Mouse (Mus musculus) cortical plate, adult 2 months (tissue): Measurements from ENCODE around the gene Rab37.

Experiments used
- CTCF ChIP-seq: fragments of 200-500 bp; IDR thresholded peaks from 2 replicates; pipeline ENCODE4 v1.5.1; 2011; ENCODE audit warnings: mild to moderate bottlenecking, control low read depth, low read length; ENCODE audit not compliant: insufficient read depth; ENCODE audit errors: extremely low read depth
- POLR2A ChIP-seq: fragments of 200-500 bp; IDR thresholded peaks from 2 replicates; pipeline ENCODE4 v1.6.1; 2011; ENCODE audit warnings: mild to moderate bottlenecking, low read length, control low read depth; ENCODE audit not compliant: insufficient read depth; ENCODE audit errors: extremely low read depth

DNA sequence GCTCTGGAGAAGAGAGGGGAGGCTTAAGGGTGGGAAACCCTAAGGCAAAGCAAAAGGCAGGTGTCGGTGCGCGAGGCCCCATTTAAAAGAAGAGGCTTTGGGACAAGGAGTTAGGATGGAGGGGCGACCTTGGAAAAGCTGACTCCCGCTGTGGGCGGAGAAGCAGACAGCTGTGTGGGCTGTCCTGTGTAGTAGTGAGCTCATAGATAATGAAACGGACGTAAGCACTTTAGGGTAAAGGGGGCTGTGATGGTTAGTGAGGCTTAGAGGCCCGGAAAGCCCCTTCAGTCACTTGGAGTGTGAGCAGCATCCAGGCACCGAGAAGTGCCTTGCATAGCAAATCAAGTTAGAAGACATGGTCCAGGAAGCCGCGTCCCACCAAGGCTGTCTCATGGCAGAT lies 96.5 kb downstream of the Rab37 start, which contains the start of gene Nat9:
- TF ChIP-seq CTCF: no peak
- TF ChIP-seq POLR2A: no peak
